In the genomic region with DNA sequence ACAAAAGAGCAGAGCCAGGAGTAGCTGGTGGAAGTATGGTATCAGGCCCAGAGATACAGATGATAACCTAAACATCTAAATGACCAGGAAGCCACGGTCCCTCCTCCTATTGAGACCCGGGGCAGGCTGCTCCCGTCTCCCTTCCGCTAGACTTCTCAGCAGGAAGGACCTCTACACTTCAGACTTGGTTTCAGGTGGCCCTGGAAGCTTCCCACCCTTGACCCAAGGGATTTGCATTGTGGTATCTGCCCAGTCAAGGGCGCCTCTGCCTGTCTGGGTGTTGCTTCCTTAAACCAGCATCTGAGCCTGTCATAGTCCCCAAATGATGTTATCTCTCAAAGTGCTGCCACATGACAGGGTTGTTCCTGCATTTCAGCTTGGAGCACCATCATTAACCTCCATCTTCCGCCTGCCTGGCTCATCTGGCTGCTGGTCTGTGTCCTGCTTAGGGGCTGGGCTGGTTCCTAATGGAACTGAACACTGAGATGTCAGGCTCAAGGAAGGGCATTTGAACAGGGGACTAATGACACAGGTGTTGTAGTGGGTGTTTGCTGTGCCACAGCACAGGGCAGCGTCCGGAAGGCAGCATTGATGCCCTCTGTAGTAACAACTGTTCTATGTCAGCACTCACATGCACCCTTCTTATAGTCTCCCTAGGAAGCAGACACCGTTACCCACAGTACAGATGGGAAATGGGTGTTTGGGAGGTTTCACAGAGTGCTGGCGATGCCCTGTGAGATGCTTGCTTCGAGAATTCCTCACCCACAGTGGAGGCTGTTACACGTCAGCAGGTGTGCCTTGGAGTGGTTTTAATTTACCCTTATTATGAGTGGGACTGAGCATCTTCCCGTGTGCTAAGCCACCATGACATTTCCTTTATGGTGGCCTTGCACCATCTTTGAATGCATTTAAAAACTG, we compare ENCODE assay signal across 16 mouse cellular contexts.
"Had no signal": no experiment of that assay in that cellular context is flagged by ENCODE, and none has a peak within 500 bp of the region (broad histone marks: within the 10 kb centered on the region; RNA-seq: fewer than 3 reads in every experiment).

No protein-coding gene starts in this region.

- H3K9me3 ChIP-seq: limb, embryonic 10.5 days; liver, embryonic 15.5 days; midbrain, embryonic 10.5 days; neural tube, embryonic 15.5 days had no signal

- DNase-seq: kidney, adult 11 months; kidney, adult 9 months; kidney, postnatal 10 days; kidney, postnatal 4 days; lung, embryonic 14.5 days; midbrain, embryonic 14.5 days; thymus, adult 18-20 months; thymus, postnatal 14 days had no signal

- H3K4me1 ChIP-seq: liver, embryonic 15.5 days; midbrain, embryonic 10.5 days; neural tube, embryonic 15.5 days had no signal

- H3K36me3 ChIP-seq: limb, embryonic 10.5 days; liver, embryonic 15.5 days; midbrain, embryonic 10.5 days; neural tube, embryonic 15.5 days had no signal

- H3K4me3 ChIP-seq: layer of hippocampus, adult 2 months; limb, embryonic 10.5 days; liver, embryonic 15.5 days; midbrain, embryonic 10.5 days; myocyte; neural tube, embryonic 15.5 days had no signal

- H3K9ac ChIP-seq: liver, embryonic 15.5 days; lung, embryonic 14.5 days; neural tube, embryonic 15.5 days had no signal

- H3K4me2 ChIP-seq: liver, embryonic 11.5 days; liver, embryonic 15.5 days; lung, embryonic 14.5 days; neural tube, embryonic 15.5 days had no signal

- H3K27ac ChIP-seq: layer of hippocampus, adult 2 months; limb, embryonic 10.5 days; liver, embryonic 15.5 days; midbrain, embryonic 10.5 days; neural tube, embryonic 15.5 days; stomach, postnatal 0 days had no signal

- H3K27me3 ChIP-seq: liver, embryonic 15.5 days; neural tube, embryonic 15.5 days had no signal
